Mouse (Mus musculus) right cerebral cortex, postnatal 4 days (tissue): ENCODE data around the gene Gm20388.
A peak's percentile ranks its signal among the peaks of the same experiment; 100 is the strongest.

Experiments
- DNase-seq: peaks from one replicate; pipeline ENCODE4 v3.0.0-alpha.2; 2022

Gm20388 gene

DNA sequence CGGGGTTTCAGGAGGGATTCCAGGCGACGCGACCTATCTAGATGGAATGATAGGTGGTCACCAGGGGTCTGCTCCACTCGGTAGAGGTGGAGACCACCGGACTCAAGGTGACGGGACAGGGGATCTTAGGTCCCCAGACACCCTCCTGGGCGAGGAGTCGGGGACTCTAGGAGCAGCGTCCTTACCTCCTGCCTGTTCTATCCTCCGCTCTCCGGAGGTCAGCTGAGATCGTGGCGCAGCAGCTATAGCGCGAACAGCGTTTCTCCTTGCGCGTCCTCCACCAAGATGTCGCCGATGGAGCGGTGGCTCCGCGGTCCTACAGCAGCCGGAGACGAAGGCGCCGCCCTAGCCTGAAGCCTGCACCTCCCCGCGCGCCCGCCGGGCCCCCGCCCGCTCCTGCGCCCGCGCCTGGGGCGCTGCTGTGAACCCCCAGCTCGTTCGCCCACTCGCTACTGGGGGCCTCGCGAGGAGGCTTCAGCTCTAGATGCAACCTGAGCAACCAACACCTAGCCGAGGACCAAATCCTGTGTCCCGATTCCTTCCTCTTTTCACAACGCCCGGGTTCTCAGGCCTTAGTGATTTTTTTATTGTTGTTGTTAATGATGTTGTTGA lies 3949.1 kb downstream of the Gm20388 start, which contains the start of gene Ccsap:
Gene Ccsap (minus strand): TSS at position 562 of the 612 bp plus-strand sequence.
- DNase-seq = peak; percentile 64

DNA sequence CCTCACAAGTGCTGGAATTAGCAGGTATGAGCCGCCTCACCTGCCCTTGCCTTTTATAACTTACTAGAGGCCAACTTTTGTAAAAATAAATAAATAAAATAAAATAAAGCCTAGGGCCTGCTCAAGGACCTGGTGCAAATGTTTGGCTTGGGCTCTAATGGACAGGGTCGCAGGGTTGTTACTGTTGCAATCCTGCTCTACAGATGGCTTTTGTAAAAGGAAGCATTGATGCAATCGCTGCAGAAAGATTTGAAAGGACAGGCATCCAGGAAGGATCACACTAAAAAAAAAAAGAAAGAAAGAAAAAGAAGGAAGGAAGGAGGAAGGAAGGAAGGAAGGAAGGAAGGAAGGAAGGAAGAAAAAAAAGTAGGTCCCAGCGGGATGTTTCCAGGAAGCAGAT lies 3949.7 kb downstream of the Gm20388 start:
- no peak for DNase-seq

DNA sequence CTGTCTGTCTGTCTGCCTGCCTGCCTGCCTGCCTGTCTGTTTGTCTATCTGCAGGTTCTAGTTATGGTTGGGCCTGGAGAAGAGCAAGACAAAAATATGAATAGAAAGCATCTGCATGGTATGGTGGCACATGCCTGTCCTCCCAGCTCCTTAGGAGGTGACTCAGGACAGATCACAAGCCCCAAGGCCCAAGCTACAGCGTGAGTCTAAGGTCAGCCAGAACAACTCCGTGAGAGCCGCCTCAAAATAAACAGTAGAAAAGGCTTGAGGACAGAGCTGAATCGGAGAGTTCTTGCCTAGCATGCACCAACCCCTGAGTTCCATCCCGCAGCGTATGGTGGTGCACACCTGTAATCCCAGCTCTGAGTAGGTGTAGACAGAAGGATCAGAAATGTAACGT lies 3955.1 kb downstream of the Gm20388 start:
- no peak for DNase-seq

DNA sequence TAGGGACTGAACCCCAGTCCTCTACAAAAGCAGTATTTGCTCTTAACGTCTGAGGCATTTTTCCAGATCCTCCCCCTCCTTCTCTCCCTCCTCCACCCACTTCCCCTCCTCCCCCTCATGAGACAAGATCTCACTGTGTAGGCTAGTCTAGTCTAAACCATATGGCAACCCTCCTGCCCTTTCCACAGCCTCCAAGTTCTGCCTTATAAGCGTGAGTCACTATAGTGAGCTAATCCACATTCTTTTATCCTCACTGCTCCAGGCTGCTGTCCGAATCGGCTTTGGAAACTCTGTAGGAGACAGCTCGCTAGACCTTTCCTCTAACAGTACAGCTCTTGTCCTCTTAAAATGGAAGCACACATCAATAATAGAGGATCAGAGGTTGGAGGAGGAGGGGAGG lies 3956.3 kb downstream of the Gm20388 start:
- no peak for DNase-seq

DNA sequence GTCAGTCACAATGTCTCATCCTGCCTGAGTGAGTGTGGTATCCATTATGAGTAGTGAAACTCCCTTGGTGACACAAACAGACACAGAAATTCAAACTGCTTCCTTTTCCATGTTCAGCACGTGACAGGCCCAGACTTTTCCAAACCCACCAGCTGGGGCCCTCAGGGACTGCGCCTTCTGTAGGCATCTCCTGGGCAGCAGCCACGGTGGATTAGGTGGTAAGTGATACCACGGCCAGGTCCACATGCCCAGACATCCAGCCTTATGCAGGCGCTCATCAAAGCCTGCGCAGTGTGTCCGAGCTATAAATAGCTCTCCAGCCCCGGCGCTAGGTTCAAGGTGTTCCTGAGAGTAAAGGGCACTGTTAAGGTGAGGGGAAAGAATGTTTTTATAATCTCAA lies 3961.4 kb downstream of the Gm20388 start:
- no peak for DNase-seq

DNA sequence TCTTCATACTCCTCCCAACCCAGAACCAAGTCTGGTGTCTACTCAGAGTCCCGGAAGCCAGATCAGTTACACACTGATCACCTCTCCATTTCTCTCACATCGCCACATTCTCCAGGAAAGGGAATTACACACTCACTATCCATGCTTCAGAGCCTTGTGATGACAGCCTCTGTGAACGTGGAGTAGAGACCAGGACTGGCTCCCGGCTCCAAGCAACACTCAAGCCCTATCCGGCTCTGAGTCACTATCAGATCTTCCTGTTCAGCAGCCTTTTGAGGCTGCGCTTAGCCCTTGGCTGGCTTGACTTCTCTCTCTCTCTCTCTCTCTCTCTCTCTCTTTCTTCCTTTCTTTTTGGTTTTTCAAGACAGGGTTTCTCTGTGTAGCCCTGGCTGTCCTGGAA lies 3962.7 kb downstream of the Gm20388 start:
- DNase-seq = no peak

DNA sequence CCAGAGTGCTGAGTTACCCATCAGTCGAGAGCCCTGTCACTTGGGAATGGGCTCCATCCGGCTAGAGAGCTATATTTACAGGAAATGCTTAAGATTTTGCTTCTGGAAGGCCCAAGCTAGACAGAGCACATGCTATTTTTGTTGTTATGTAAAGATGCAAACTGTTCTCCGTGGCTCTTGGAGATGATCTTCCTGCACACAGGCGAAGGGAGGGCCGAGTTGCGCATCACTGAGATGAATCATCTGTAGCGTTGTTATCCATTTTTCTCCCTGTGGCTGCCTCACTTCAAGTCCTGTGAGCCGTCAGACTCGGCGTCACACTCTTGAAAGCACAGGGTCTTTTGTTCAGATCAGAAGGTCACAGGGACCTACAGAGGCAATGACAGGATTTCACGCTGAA lies 3963.7 kb downstream of the Gm20388 start:
- DNase-seq = no peak

DNA sequence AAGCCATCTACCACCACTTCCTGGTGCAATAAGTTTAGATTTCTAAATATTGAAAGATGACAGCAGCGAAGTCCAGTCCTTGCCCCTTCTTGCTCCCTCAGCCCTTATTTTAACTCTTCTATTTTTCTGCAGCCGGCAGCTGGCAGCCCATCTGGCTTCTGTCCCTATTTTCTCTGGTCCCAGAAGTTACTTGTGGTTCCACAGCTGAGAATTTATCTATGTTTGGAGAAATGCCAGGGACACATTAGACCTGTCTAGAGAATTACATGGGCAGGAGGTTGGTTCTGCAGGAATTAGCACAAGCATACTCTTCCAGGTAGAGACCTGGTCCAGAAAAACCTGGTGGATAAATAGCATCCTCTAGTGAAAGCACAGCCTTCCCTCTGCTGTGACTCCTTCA lies 3967.2 kb downstream of the Gm20388 start:
- no peak for DNase-seq

DNA sequence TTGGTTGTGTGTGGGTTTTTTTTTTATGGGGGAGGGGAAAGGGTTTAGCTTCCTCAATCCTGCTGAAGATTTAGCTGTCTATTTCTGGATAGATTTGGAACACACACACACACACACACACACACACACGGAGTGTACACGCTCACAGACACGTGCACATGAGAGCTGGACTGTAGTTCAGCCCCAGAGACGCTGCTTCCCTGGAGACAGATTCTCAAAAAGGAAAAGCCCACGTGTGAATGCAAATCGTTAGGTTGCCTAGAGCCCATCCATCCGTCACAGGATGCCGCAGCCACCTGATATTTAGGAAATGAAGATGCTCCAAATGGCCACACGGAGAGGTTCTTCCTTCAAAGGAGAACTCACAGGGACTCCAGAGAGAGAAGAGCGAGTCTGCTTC lies 3969.6 kb downstream of the Gm20388 start:
- DNase-seq = peak; percentile 61

DNA sequence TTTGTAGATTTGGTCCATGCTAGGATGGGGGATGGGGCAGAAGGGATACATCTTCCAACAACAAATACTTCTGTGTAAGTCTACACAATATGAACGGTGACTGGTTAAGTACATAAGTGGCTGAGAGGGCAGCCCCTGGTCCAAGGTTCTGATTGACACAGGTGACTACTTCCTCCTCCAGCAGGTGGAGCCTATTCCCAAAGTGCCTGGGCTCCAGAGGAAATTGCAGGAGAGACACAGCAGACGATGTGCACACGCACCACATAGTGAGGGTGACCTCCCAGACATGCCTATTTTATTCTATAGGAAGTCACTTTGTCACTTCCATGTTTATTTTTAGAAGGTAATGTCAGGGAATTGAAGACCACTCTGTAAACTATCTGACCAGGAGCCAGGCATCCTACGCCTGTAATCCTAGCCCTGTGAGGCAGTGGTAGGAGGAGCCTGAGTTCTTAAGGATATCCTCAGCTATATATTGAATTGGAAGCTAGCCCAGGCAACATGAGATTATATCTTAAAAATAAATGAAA lies 3970.2 kb downstream of the Gm20388 start:
- DNase-seq = no peak

DNA sequence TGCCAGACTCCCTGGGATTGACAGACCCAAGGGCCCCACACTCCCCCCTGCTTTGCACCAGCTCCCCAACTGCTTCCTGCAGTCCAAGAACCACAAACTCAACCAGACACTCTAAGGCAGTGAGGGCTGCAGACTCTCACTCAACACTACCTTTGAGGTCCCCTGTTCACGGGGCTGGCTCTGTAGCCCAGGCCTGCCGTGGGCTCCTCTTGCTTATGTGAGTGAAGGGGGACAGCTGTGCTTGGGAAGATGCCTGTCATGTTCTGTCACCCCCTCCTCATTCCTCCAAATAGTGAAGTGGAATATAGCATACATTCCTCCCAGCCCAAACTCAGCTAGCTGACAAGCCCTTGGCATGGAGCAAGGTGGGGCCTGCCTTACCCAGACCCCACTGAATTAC lies 3971.8 kb downstream of the Gm20388 start:
- no peak for DNase-seq

DNA sequence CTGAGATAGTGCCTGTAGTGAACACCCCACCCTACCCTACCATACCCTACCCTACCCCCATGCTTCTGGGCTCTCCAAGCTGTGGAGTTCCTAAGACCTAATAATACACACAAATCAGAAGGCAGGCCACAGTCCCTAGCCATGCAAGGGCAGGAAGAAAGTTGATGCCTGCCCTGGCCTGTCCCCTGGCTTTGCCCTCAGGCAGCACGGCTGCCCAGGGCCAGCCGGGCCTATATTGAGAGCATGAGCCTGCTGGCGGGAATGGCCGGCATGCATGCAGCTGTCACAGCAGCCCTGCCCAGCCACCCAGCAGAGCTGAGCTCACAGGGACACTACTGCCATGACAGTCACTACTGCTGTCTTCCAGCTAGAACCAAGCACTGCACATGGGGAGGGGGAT lies 3972.5 kb downstream of the Gm20388 start:
- no peak for DNase-seq

DNA sequence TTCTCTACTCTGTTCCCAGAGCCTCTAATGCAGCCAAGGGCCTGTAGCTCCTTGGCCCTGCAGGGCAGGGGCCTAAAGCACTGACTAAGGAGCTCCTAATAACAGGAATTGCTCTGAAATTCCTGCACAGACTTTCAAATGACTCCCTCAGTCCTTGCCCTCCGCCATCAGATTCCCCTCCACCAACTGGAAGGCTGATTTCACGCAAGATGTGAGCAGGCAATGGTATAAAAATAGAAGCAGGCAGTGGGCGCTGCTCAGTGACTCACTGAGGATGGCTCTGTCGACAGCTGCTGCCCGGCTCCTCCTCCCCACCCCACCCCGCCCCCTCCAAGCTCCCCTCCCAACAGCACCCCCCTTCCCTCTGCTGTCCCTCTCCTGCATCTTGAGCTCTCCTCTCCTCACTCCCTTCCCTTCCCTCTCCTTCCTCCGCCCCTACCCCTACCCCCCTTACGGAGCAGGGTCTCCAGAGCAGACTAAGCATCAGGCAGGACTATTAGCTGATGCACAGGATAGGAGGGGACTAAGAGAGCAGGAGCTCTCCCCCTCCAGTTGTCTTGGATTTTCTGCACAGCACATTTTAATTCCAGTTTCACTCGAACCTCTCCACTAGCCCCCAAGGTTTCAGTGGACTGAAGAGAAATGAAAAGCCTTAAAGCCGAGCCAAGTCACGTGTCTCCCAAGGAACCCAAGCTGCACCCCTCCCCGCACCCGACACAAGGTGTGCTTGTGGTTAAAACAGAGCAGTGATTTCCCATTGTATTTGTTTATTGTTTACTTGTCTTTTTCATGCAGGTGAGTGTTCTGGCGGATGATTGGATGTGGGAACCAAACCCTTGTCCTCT lies 3974.3 kb downstream of the Gm20388 start:
- peak; percentile 33 for DNase-seq

DNA sequence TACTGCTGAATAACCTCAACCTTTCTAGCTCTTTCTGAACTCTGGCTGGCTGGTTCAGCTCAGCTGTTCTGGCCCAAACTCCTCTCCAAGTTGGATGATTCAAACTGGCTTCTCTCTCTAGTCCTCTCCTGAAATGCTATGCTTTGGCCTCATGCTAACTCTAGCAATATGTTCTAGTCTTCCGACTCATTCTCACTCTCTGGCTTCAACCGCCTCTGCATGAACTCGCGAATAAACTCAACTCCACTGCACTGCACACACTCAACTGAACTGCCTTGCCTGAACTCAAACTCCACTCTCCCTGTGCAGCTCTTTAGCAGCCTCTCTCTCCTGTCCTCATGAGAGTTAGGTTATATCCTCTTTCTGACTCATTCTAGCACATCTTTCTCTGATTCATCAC lies 3976.5 kb downstream of the Gm20388 start:
- DNase-seq = no peak

DNA sequence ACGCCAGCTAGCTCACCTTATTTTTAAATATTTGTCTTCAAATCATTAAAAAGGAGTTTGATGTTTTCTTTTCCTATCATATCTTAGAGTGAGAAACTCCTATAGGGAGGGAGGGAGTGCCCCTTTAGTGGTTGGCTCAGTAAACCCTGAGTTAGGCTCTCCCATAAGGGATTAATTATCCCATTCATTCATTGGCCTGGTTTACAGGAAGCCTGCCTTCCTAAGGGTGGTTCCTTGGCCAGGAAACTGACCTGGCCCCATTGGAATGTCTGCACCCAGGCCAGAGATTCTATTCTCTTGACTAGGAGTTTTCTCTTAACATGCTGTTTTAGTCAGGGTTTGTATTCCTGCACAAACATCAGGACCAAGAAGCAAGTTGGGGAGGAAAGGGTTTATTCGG lies 3977.3 kb downstream of the Gm20388 start:
- DNase-seq = no peak

DNA sequence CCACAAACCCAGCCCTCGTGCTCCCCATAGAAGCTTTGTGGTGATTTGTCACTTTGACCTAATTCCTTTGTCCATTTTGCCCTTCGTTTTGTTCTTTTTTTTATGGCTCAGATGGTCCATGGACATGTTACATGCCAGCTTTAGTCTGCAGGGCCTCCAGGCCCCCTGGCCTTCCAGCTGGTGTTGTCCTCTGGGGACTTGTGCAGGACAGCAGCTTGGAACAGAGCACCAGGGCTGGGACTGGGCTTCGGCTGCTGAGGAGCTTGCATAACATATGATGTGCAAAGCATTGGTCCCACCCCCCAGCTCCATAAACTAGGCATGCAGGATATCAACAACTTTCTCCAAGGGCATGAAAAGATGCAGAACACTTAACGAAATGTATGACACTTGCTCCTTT lies 3979.2 kb downstream of the Gm20388 start:
- DNase-seq = no peak

DNA sequence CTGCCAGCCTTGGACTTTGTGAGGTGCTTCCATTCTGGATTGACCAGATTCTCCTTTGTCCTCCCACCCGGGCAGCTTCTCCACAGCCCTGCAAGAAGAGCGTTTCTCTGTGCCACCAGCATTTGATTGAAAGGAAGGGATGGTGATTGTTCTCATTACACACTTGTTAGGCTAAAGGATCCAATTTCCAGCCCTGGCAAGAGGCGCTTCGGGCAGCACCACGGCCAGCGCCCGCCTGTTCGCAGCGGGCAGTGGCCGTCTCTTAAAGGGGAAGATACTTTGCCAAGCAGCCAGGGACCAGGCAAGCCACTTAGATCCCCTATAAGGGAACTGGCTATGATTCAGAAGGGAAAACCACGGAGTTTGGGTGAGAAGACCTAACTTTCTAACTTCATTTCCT lies 3980.6 kb downstream of the Gm20388 start:
- peak; percentile 31 for DNase-seq

DNA sequence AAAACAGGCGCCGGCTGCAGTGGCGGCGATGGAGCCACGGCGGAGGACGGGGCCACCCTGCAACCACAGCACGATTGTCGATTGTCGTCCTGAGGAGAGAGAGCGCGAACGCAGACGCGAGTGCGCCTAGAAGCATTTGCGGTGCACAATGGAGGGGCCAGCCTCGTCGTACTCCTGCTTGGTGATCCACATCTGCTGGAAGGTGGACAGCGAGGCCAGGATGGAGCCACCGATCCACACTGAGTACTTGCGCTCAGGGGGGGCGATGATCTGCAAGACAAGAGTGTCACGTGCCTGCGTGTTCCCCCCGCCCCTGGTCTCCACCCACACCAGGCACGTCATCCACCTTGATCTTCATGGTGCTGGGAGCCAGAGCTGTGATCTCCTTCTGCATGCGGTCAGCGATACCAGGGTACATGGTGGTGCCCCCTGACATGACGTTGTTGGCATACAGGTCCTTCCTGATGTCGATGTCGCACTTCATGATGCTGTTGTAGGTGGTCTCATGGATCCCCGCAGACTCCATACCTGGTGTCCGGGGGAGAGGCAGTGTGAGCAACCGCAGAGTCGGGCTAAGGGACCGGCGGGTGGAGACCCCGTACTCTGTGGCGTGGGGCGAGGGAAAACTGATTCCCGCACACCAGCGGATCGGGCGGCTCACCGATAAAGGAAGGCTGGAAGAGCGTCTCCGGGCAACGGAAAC lies 3981.4 kb downstream of the Gm20388 start:
- DNase-seq = peak; percentile 71

DNA sequence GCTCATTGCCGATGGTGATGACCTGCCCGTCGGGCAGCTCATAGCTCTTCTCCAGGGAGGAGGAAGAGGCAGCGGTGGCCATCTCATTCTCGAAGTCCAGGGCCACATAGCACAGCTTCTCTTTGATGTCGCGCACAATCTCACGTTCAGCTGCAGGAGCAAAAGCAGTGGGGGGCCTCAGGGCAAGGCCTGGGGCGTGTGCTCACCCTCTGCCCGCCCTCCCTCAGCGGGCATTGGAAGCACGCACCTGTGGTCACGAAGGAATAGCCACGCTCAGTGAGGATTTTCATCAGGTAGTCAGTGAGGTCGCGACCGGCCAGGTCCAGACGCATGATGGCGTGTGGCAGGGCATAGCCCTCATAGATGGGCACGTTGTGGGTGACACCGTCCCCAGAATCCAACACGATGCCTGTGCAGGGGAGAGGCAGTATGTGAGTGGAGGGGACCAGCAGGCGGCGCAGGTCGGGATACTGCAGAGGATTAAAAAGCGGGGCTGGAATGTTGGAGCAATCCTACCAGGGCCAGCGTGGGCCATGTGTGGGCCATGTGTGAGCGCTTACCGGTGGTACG lies 3982.0 kb downstream of the Gm20388 start:
- DNase-seq = peak; percentile 37

DNA sequence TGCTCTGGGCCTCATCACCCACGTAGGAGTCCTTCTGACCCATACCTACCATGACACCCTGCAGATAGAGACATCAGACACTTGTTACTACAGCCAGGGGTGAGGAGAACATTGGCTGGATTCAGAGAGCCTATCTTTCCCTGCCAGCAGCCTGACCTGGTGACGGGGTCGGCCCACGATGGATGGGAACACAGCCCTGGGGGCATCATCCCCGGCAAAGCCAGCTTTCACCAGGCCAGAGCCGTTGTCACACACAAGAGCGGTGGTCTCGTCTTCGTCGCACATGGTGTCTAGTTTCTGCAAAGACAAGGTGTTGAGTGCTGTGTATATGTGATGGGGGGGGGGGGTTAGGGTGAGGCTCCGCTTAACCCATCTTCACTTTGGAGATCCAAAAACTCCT lies 3982.8 kb downstream of the Gm20388 start:
- DNase-seq = no peak

DNA sequence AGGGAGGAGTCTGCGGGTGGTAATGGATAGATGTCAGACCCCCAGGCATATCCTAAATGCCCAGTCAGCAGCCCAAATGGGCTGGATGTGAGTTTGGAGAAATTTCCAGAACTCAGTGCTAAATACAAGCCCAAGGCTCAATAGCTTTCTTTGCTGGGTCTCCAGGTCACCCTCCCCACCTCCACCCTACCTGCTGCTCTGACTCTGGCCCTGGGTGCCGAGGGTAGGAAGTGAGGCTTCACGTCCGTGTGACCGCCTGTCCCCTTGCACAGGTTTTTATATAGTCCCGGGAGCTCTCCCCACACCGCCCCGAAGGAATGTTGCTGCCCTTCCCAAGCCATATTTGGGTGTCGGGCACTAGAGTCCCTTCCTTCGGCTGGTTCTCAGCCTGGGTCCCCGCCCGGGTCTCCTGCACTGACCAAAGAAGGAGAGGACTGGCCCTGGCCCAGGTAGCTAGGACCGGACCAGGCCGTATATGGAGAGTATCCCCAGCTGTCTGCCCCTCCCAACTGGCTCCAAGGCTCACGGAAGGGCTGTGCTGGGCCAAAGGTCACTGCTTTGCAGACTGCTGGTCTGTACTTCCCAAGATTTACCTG lies 3984.0 kb downstream of the Gm20388 start, which contains the start of gene Acta1:
Gene Acta1 (minus strand): TSS at position 250 of the 596 bp plus-strand sequence.
- DNase-seq = no peak

DNA sequence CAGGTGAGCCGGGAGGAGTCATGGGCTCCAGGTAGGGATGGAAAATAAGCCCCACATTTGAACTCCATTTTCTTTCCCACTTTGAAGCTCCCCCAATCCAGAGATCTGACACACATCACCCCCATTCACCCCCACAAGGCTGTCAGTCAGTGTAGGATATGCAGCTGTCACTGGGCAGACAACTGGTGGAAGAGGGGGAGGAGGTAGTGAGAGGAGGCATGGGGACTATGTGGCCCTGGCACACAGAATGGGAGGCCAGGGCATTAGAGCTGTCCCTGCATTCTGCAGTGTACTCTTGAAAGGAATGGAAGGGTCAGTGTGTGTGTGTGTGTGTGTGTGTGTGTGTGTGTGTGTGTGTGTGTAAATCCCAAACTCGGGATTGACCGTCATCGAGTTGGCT lies 3984.6 kb downstream of the Gm20388 start:
- DNase-seq = no peak
